10 mouse cellular contexts compared by ENCODE assay signal in genomic region chr2:181676424-181676823, GRCm38 (mm10). TPM values are rescaled to one million over a fixed set of nuclear protein-coding genes. Genes with fewer than 3 reads are reported as not detected.
DNase-seq lines count a peak whose midpoint lies in the region; ATAC-seq and TF ChIP-seq lines count a peak whose summit lies in the region.
"Had no signal": no experiment of that assay in that cellular context is flagged by ENCODE, and none has a peak within 500 bp of the region (broad histone marks: within the 10 kb centered on the region; RNA-seq: fewer than 3 reads in every experiment).

No protein-coding gene starts in this region.

- no peak overlapping the region for H3ac ChIP-seq in myocyte (ENCODE audit: control insufficient read depth, insufficient read length)

- H3K9me3 ChIP-seq in lung, embryonic 15.5 days = no peaks in the 10 kb centered on the region
- H3K9me3 ChIP-seq in hindbrain, embryonic 11.5 days (ENCODE audit: control insufficient read depth, low read length) = no peaks in the 10 kb centered on the region
- H3K9me3 ChIP-seq: limb, embryonic 12.5 days had no signal

- no peak for TF ChIP-seq POLR2A in myocyte (IDR thresholded peaks at IDR 0.05; ENCODE audit: insufficient read length, low read depth)

- peaks cover 29% of the 10 kb centered on the region for H3K4me1 ChIP-seq in lung, embryonic 15.5 days
- peaks cover 8% of the 10 kb centered on the region for H3K4me1 ChIP-seq in hindbrain, embryonic 11.5 days (replicated peaks; ENCODE audit: control insufficient read depth, insufficient read depth, low read length)

- WGBS in lung, embryonic 15.5 days = 49% methylated on average over 2 of the region's 2 CpGs
- WGBS in hindbrain, embryonic 11.5 days = 33% methylated on average over 2 of the region's 2 CpGs

- no peak for ATAC-seq in lung, embryonic 15.5 days (ENCODE audit: borderline replicate concordance, extremely low read depth, low FRiP score, low TSS enrichment)
- ATAC-seq in hindbrain, embryonic 11.5 days (ENCODE audit: low FRiP score) = no peak

- H3K36me3 ChIP-seq in lung, embryonic 15.5 days = no peaks in the 10 kb centered on the region
- H3K36me3 ChIP-seq in hindbrain, embryonic 11.5 days (ENCODE audit: control insufficient read depth, insufficient read depth, low read length) = no peaks in the 10 kb centered on the region
- H3K36me3 ChIP-seq in myocyte (ENCODE audit: control insufficient read depth, insufficient read depth) = no peaks in the 10 kb centered on the region
- H3K36me3 ChIP-seq: limb, embryonic 12.5 days had no signal

- peak; percentile 62 for DNase-seq in embryo, embryonic 10 days (ENCODE audit: low spot score)
- no peak for DNase-seq in embryo, embryonic 9.5 days (ENCODE audit: extremely low spot score)
- no peak for DNase-seq in lung, postnatal 4 days
- DNase-seq in hindbrain, embryonic 11.5 days (ENCODE audit: low spot score) = peak; percentile 63
- no peak for DNase-seq in thymus, adult 18-20 months
- DNase-seq in cerebellum, adult 11 months = no peak
- DNase-seq: thymus, adult 2 months had no signal

- no peak overlapping the region for H3K4me2 ChIP-seq in lung, embryonic 15.5 days
- no peak overlapping the region for H3K4me2 ChIP-seq in hindbrain, embryonic 11.5 days (replicated peaks; ENCODE audit: low read depth, low read length)
- H3K4me2 ChIP-seq in myocyte (ENCODE audit: low read depth) = peak overlapping the region; percentile 82

- peak overlapping the region; percentile 79 for H3K27ac ChIP-seq in lung, embryonic 15.5 days
- H3K27ac ChIP-seq in hindbrain, embryonic 11.5 days (ENCODE audit: low read depth, low read length) = no peak overlapping the region; the same call in 1 of the 2 replicates

- no peaks in the 10 kb centered on the region for H3K79me2 ChIP-seq in myocyte (ENCODE audit: control insufficient read depth, insufficient read depth)

- H3K4me3 ChIP-seq in lung, embryonic 15.5 days = no peak overlapping the region
- H3K4me3 ChIP-seq in hindbrain, embryonic 11.5 days (ENCODE audit: low read depth, low read length) = no peak overlapping the region
- H3K4me3 ChIP-seq in myocyte = no peak overlapping the region
- H3K4me3 ChIP-seq: limb, embryonic 12.5 days had no signal

- peaks cover 21% of the 10 kb centered on the region for H3K27me3 ChIP-seq in lung, embryonic 15.5 days
- peaks cover 14% of the 10 kb centered on the region for H3K27me3 ChIP-seq in hindbrain, embryonic 11.5 days (ENCODE audit: control insufficient read depth, insufficient read depth, low read length)
- H3K27me3 ChIP-seq in myocyte (ENCODE audit: control insufficient read depth, insufficient read depth, insufficient read length) = peaks cover 11% of the 10 kb centered on the region

- no peak overlapping the region for H3K9ac ChIP-seq in lung, embryonic 15.5 days
- H3K9ac ChIP-seq in hindbrain, embryonic 11.5 days (ENCODE audit: low read depth, low read length) = no peak overlapping the region

TF ChIP-seq in myocyte, 11 proteins besides CTCF, POLR2A, EP300 and RAD21:
- TF ChIP-seq MYOG (IDR thresholded peaks at IDR 0.05; ENCODE audit: control insufficient read depth in 1 of 3, insufficient read depth in 1 of 3, insufficient read length in 2 of 3, low read depth in 2 of 3) = no peak

RNA-seq across cellular contexts. Expression of gene Tcea2, which starts 3.7 kb away (rescaled TPM):
- polyA plus RNA-seq in lung, embryonic 15.5 days (2015; fragmentation: Nextera tagmentation; extraction: Ambion mirVana) = 23.2 and 23.7 TPM in 2 replicates
- 20.7 and 21.2 TPM in 2 replicates for polyA plus RNA-seq in hindbrain, embryonic 11.5 days (2014; fragmentation: Nextera tagmentation; extraction: Ambion mirVana)
- 3.0 TPM for polyA plus RNA-seq in myocyte (2012; fragmentation: generic; extraction: Trizol)

RNA-seq across cellular contexts. Expression of gene Sox18, which starts 5.0 kb away (rescaled TPM):
- 65.3 and 70.3 TPM in 2 replicates for polyA plus RNA-seq in lung, embryonic 15.5 days (2015; fragmentation: Nextera tagmentation; extraction: Ambion mirVana)
- polyA plus RNA-seq in hindbrain, embryonic 11.5 days (2014; fragmentation: Nextera tagmentation; extraction: Ambion mirVana) = 17.0 and 17.1 TPM in 2 replicates
- 0.04 TPM for polyA plus RNA-seq in myocyte (2012; fragmentation: generic; extraction: Trizol)

RNA-seq across cellular contexts. Expression of gene Rgs19, which starts 17.4 kb away (rescaled TPM):
- polyA plus RNA-seq in lung, embryonic 15.5 days (2015; fragmentation: Nextera tagmentation; extraction: Ambion mirVana) = 72.3 and 72.5 TPM in 2 replicates
- 62.2 and 63.7 TPM in 2 replicates for polyA plus RNA-seq in hindbrain, embryonic 11.5 days (2014; fragmentation: Nextera tagmentation; extraction: Ambion mirVana)
- polyA plus RNA-seq in myocyte (2012; fragmentation: generic; extraction: Trizol) = 39.5 TPM

RNA-seq across cellular contexts. Expression of gene Gm29797, which starts 19.6 kb away (rescaled TPM):
- not detected in 2 replicates for polyA plus RNA-seq in lung, embryonic 15.5 days (2015; fragmentation: Nextera tagmentation; extraction: Ambion mirVana)
- 0.35 TPM in 1 of 2 replicates, not detected in the other for polyA plus RNA-seq in hindbrain, embryonic 11.5 days (2014; fragmentation: Nextera tagmentation; extraction: Ambion mirVana)
- polyA plus RNA-seq in myocyte (2012; fragmentation: generic; extraction: Trizol) = not detected

RNA-seq across cellular contexts. Expression of gene Lkaaear1, which starts 21.8 kb away (rescaled TPM):
- not detected in 2 replicates for polyA plus RNA-seq in lung, embryonic 15.5 days (2015; fragmentation: Nextera tagmentation; extraction: Ambion mirVana)
- not detected in 2 replicates for polyA plus RNA-seq in hindbrain, embryonic 11.5 days (2014; fragmentation: Nextera tagmentation; extraction: Ambion mirVana)
- polyA plus RNA-seq in myocyte (2012; fragmentation: generic; extraction: Trizol) = not detected
- polyA plus RNA-seq: limb, embryonic 12.5 days; thymus, adult 2 months had no signal

Comparison
In these comparisons a context has a peak if more than half of its experiments do, and no peak if none do; other contexts are left out.
1. DNase-seq: peak in embryo, embryonic 10 days (single experiment) and hindbrain, embryonic 11.5 days (single experiment); none in embryo, embryonic 9.5 days (single experiment), lung, postnatal 4 days (0 of 2), thymus, adult 18-20 months (0 of 2) and cerebellum, adult 11 months (single experiment).
2. RNA of gene Sox18, which starts 5.0 kb away (polyA plus RNA-seq): 65.3 to 70.3 TPM in lung, embryonic 15.5 days and 17.0 to 17.1 TPM in hindbrain, embryonic 11.5 days; 0.04 TPM in myocyte (single experiment); every median in the first group is over 10 times any median in the second.